Mouse (Mus musculus): ENCODE results near the gene Fam49a. TPM values are rescaled to one million over a fixed set of nuclear protein-coding genes. Genes with fewer than 3 reads are reported as not detected.
A peak's percentile ranks its signal among the peaks of the same experiment; 100 is the strongest.
"Not testable (repeated sequence)": the region's sequence is repeated elsewhere in the genome, so short reads cannot be mapped to it uniquely, and the experiment has no call there.

Fam49a gene
- polyA plus RNA-seq, 1 experiment from 2014 or later, result 2.7 TPM

DNA sequence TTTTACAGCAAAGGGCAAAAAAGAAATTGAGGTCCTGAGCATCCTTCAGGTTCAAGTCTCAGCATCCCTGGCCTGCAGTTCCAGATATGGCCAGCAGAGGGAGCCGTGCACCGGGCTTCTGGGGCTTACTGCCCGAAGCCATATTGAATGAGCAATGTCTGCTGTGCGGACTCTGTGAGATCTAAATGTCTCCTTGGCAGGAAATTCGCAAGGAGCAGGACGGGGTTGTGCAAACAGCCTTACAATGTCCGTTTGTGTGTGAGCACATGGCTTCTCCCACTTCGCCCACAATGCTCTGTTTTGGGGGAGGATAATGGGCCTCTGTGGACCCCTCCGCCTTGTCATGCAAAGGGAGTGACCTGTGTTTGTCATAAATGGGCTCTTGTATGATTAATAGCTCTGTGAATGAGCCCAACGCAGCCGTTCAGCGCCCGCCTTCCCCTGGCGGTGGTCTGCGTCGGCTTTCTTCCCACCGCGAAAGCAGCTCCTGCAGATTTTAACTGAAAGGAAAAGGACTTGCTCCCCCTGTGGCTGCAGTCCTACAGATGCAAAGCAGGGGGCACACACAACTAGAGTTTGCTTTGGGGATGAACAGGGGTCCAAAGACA, 61.8 kb downstream of the Fam49a start:
- Histone ChIP-seq H3K27me3 (ENCODE audit: control insufficient read depth, insufficient read depth, low read depth, low read length) (no peaks in the 10 kb centered on the region), H3K4me1 (ENCODE audit: control insufficient read depth, low read depth, low read length) (no peaks in the 10 kb centered on the region), H3K9ac (ENCODE audit: low read depth, low read length) (no peak overlapping the region), H3K4me2 (ENCODE audit: low read depth, low read length) (peak overlapping the region; percentile 54), H3K9me3 (replicated peaks; ENCODE audit: control insufficient read depth, low read length) (no peaks in the 10 kb centered on the region), H3K36me3 (ENCODE audit: control insufficient read depth, insufficient read depth) (no peaks in the 10 kb centered on the region), H3K4me3 (ENCODE audit: low read depth, low read length) (peak overlapping the region; percentile 35), H3K27ac (ENCODE audit: low read length) (no peak overlapping the region)
- 12% methylated on average over 18 of the region's 18 CpGs for WGBS (ENCODE audit: insufficient replicate concordance)
- 0 out of 2 replicates have a peak, but pooled peaks have one; percentile 9 for ATAC-seq (ENCODE audit: low read depth)

DNA sequence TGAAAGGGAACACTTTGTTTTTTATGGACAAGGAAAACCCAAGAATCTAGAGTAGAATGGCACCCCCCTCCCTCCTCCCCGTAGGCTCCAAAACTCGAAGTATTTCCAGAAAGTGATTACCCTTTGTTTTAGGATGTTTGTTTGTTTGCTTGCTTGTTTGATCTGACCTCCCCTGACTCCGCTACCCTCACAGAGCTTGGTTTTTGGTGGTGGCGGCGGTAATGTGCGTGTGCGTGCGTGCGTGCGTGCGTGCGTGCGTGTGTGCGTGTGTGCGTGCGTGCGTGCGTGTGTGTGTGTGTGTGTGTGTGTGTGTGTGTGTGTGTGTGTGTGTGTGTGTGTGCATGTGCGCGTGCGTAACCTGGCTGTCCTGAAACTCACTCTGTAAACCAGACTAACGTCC, 62.3 kb downstream of the Fam49a start:
- WGBS (ENCODE audit: insufficient replicate concordance), result 78% methylated on average over 16 of the region's 22 CpGs
- ATAC-seq (ENCODE audit: low read depth); H3K4me2 ChIP-seq (ENCODE audit: low read depth, low read length); H3K9ac ChIP-seq (ENCODE audit: low read depth, low read length); H3K4me3 ChIP-seq (ENCODE audit: low read depth, low read length); H3K27ac ChIP-seq (ENCODE audit: low read length); H3K9me3 ChIP-seq (replicated peaks; ENCODE audit: control insufficient read depth, low read length); H3K27me3 ChIP-seq (ENCODE audit: control insufficient read depth, insufficient read depth, low read depth, low read length); H3K4me1 ChIP-seq (ENCODE audit: control insufficient read depth, low read depth, low read length); H3K36me3 ChIP-seq (ENCODE audit: control insufficient read depth, insufficient read depth): not testable (repeated sequence)

DNA sequence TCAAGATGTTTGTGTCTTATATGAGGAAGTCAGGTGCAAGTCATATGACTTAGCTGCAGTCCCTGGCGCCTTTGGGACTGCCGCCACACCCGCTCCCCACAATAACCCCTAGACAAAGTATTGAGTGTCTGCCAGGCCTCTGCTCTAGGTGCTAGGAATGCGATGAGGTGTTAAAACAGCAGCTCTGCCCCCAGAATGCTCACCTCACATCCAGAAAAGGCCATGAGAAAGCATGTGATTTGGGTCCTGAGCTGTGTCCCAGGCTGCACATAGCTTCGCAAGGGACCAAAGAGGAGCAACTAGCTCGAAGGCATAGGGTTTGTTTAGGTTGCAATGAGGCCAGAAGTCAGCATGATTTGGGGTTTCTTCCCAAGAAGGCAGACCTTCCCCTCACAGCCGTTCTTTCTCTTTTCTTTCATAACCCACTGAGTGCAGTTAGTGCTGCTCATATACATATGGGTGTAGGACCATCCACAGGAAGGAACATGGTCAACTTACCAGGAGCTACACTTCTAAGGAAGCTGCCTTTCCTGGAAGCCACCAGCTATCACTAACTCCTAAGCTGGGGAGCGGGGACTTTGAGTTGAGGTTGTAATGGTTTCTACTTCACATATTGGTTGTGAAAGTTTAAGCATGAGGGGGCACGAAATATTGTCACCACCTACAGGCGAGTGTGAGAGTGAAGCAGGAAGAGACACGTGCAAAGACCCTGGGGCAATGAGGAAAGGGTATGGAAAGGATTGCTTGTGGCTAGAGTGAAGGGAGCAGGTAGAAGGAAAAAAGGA, 71.8 kb downstream of the Fam49a start:
- Histone ChIP-seq H3K27me3 (ENCODE audit: control insufficient read depth, insufficient read depth, low read depth, low read length) (no peaks in the 10 kb centered on the region), H3K36me3 (ENCODE audit: control insufficient read depth, insufficient read depth) (no peaks in the 10 kb centered on the region), H3K27ac (ENCODE audit: low read length) (no peak overlapping the region), H3K4me2 (ENCODE audit: low read depth, low read length) (no peak overlapping the region), H3K9me3 (replicated peaks; ENCODE audit: control insufficient read depth, low read length) (no peaks in the 10 kb centered on the region), H3K9ac (ENCODE audit: low read depth, low read length) (no peak overlapping the region), H3K4me3 (ENCODE audit: low read depth, low read length) (no peak overlapping the region), H3K4me1 (ENCODE audit: control insufficient read depth, low read depth, low read length) (no peaks in the 10 kb centered on the region)
- ATAC-seq (ENCODE audit: low read depth), result no peak
- WGBS (ENCODE audit: insufficient replicate concordance), result 74% methylated on average over 11 of the region's 11 CpGs

DNA sequence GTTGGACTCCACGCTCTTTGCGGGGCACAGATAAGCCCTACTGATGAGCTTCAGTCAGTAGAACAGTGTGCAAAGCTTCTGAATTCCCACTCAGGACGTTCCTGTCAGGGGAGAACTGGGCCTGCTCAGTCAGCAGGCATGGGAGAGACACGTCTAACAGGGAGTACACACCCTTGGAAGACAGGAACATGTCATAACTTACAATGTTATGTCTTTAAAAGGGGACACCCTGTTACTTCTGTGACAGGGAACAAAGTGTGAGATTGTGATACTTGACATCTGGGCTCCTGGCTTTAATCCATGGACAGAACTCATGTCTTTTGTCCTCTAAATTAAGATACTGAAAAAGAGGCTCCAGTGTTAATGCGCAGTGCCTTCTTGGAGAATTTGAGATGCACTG, 72.5 kb downstream of the Fam49a start:
- Histone ChIP-seq H3K9me3 (replicated peaks; ENCODE audit: control insufficient read depth, low read length) (no peaks in the 10 kb centered on the region), H3K27me3 (ENCODE audit: control insufficient read depth, insufficient read depth, low read depth, low read length) (no peaks in the 10 kb centered on the region), H3K4me1 (ENCODE audit: control insufficient read depth, low read depth, low read length) (no peaks in the 10 kb centered on the region), H3K4me3 (ENCODE audit: low read depth, low read length) (no peak overlapping the region), H3K4me2 (ENCODE audit: low read depth, low read length) (no peak overlapping the region), H3K36me3 (ENCODE audit: control insufficient read depth, insufficient read depth) (no peaks in the 10 kb centered on the region), H3K27ac (ENCODE audit: low read length) (no peak overlapping the region), H3K9ac (ENCODE audit: low read depth, low read length) (no peak overlapping the region)
- ATAC-seq (ENCODE audit: low read depth), result no peak
- WGBS (ENCODE audit: insufficient replicate concordance), result 66% methylated on average over 5 of the region's 5 CpGs

DNA sequence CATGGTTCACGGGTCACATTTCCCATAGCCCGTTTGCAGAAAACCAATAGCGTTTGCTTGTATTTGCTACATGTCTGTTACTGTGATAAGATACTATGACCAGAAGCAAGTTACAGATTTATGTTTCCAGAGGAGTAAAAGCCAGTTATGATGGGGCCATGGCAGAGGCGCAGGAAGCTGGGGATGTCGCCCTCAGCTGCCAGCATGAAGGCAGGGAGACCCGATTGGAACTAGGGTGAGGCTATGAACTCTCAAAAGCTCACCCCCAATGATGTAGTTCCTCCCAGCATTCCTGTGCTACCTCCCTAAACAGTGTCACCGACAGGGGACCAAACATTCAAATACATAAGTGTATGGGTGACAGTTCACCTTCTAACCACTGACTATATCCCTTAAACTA, 73.6 kb downstream of the Fam49a start:
- no peaks in the 10 kb centered on the region for H3K4me1 ChIP-seq (ENCODE audit: control insufficient read depth, low read depth, low read length)
- H3K27me3 ChIP-seq (ENCODE audit: control insufficient read depth, insufficient read depth, low read depth, low read length), result no peaks in the 10 kb centered on the region
- no peaks in the 10 kb centered on the region for H3K36me3 ChIP-seq (ENCODE audit: control insufficient read depth, insufficient read depth)
- 66% methylated on average over 7 of the region's 7 CpGs for WGBS (ENCODE audit: insufficient replicate concordance)
- H3K9ac ChIP-seq (ENCODE audit: low read depth, low read length), result no peak overlapping the region
- no peak overlapping the region for H3K4me2 ChIP-seq (ENCODE audit: low read depth, low read length)
- no peak for ATAC-seq (ENCODE audit: low read depth)
- H3K4me3 ChIP-seq (ENCODE audit: low read depth, low read length), result no peak overlapping the region
- H3K27ac ChIP-seq (ENCODE audit: low read length), result no peak overlapping the region
- H3K9me3 ChIP-seq (replicated peaks; ENCODE audit: control insufficient read depth, low read length), result no peaks in the 10 kb centered on the region

DNA sequence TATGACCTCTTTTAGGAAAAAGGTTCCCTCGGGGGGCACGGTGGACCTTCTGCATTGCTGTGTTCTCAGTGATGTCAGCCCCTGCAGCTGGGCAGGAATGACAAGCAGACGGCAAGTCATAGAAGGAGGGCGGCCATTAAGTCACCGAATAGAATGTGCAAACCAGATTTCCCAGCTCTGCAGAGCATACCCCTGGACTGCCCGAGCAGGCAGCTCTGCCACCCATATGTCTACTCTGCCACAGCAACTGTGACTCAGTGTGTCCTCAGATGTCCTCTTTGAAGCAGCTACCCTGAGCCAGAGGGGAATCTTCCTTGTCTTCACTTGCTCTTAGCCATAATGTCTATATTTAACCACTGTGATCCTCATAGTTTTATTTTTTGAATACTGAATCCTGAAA, 75.4 kb downstream of the Fam49a start:
- Histone ChIP-seq H3K9me3 (replicated peaks; ENCODE audit: control insufficient read depth, low read length) (no peaks in the 10 kb centered on the region), H3K27me3 (ENCODE audit: control insufficient read depth, insufficient read depth, low read depth, low read length) (no peaks in the 10 kb centered on the region), H3K9ac (ENCODE audit: low read depth, low read length) (no peak overlapping the region), H3K36me3 (ENCODE audit: control insufficient read depth, insufficient read depth) (no peaks in the 10 kb centered on the region), H3K4me1 (ENCODE audit: control insufficient read depth, low read depth, low read length) (no peaks in the 10 kb centered on the region), H3K4me2 (ENCODE audit: low read depth, low read length) (no peak overlapping the region), H3K27ac (ENCODE audit: low read length) (no peak overlapping the region), H3K4me3 (ENCODE audit: low read depth, low read length) (no peak overlapping the region)
- 70% methylated on average over 6 of the region's 6 CpGs for WGBS (ENCODE audit: insufficient replicate concordance)
- ATAC-seq (ENCODE audit: low read depth), result no peak

DNA sequence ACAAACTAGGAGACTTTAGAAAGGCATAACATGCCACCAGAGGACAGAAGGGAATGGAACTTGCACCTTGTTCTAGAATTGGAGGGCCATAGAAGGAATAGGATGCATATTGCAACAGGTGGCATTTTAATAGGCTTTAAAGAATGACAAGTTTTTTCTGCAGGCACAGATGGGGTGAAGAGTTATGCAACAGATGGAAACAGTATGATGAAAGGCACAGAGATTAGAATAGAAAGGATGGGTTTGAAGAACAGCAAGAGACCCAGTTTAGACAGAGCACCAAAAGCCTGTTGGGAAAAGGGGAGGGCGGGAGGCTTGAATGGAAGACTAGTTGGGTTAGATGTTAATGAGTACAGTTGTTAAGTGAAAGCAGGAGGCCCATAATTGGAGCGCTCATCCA, 81.4 kb downstream of the Fam49a start:
- no peaks in the 10 kb centered on the region for H3K27me3 ChIP-seq (ENCODE audit: control insufficient read depth, insufficient read depth, low read depth, low read length)
- no peaks in the 10 kb centered on the region for H3K4me1 ChIP-seq (ENCODE audit: control insufficient read depth, low read depth, low read length)
- 72% methylated on average over 2 of the region's 2 CpGs for WGBS (ENCODE audit: insufficient replicate concordance)
- H3K9me3 ChIP-seq (replicated peaks; ENCODE audit: control insufficient read depth, low read length), result no peaks in the 10 kb centered on the region
- no peak overlapping the region for H3K4me3 ChIP-seq (ENCODE audit: low read depth, low read length)
- H3K27ac ChIP-seq (ENCODE audit: low read length), result no peak overlapping the region
- H3K36me3 ChIP-seq (ENCODE audit: control insufficient read depth, insufficient read depth), result no peaks in the 10 kb centered on the region
- no peak for ATAC-seq (ENCODE audit: low read depth)
- no peak overlapping the region for H3K4me2 ChIP-seq (ENCODE audit: low read depth, low read length)
- no peak overlapping the region for H3K9ac ChIP-seq (ENCODE audit: low read depth, low read length)

DNA sequence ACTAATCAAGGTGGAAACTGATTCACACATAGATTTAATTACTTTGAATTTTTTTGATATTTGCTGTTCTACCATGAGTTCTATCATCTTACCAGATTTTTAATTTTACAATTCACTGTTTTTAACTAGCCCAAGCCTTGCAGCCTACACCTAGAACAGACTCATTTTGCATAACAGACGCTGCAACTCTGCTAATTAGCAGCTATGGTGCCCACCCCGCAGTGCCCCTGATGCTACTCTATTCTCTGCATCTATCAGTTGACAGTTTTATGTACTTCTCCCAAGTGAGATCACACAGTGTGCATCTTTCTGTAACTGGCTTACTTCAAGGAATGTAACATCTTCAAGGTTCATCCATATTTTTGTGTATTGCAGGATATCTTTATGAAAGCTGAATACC, 86.7 kb downstream of the Fam49a start:
- ATAC-seq (ENCODE audit: low read depth), result no peak
- Histone ChIP-seq H3K4me2 (ENCODE audit: low read depth, low read length) (no peak overlapping the region), H3K4me3 (ENCODE audit: low read depth, low read length) (no peak overlapping the region), H3K27me3 (ENCODE audit: control insufficient read depth, insufficient read depth, low read depth, low read length) (no peaks in the 10 kb centered on the region), H3K9ac (ENCODE audit: low read depth, low read length) (no peak overlapping the region), H3K36me3 (ENCODE audit: control insufficient read depth, insufficient read depth) (no peaks in the 10 kb centered on the region), H3K4me1 (ENCODE audit: control insufficient read depth, low read depth, low read length) (no peaks in the 10 kb centered on the region), H3K9me3 (replicated peaks; ENCODE audit: control insufficient read depth, low read length) (no peaks in the 10 kb centered on the region), H3K27ac (ENCODE audit: low read length) (no peak overlapping the region)
- WGBS (ENCODE audit: insufficient replicate concordance), result 65% methylated on average over 2 of the region's 2 CpGs

DNA sequence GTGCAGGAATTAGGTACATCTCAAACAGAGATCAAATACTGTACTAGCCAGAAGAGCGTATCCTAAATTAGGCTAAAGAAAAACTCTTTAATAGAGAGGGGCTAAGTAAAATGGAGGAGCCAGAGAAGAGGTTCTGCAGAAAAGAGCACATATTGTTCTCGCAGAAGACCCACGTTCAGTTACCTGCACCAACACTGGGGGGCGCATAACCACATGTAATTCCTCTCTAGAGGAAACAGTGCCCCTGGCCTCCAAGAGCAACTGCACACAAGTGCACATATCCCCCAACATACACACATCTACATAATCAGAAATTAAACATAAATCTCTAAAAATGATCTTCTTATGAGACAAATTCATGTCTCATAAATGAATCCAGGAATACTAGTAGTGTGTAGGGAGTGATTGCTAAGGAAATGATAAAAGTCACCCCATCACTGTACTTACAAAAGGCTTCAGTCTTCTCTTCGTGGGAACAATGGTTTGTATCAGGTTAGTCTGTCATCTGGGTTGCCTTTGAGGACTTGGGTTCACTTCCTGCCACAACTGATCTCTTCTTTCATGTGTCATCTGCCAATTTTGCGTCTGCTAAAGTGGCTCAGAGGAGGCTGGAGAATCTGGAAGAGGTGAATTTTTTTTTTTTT, 87.8 kb downstream of the Fam49a start:
- no peak overlapping the region for H3K4me3 ChIP-seq (ENCODE audit: low read depth, low read length)
- H3K4me2 ChIP-seq (ENCODE audit: low read depth, low read length), result no peak overlapping the region
- no peak overlapping the region for H3K9ac ChIP-seq (ENCODE audit: low read depth, low read length)
- H3K27ac ChIP-seq (ENCODE audit: low read length), result no peak overlapping the region
- H3K9me3 ChIP-seq (replicated peaks; ENCODE audit: control insufficient read depth, low read length), result no peaks in the 10 kb centered on the region
- H3K36me3 ChIP-seq (ENCODE audit: control insufficient read depth, insufficient read depth), result no peaks in the 10 kb centered on the region
- no peak for ATAC-seq (ENCODE audit: low read depth)
- no peaks in the 10 kb centered on the region for H3K4me1 ChIP-seq (ENCODE audit: control insufficient read depth, low read depth, low read length)
- no peaks in the 10 kb centered on the region for H3K27me3 ChIP-seq (ENCODE audit: control insufficient read depth, insufficient read depth, low read depth, low read length)
- 38% methylated on average over 6 of the region's 6 CpGs for WGBS (ENCODE audit: insufficient replicate concordance)
